Comparison of ENCODE assay signal across 9 mouse cellular contexts in the genomic region with DNA sequence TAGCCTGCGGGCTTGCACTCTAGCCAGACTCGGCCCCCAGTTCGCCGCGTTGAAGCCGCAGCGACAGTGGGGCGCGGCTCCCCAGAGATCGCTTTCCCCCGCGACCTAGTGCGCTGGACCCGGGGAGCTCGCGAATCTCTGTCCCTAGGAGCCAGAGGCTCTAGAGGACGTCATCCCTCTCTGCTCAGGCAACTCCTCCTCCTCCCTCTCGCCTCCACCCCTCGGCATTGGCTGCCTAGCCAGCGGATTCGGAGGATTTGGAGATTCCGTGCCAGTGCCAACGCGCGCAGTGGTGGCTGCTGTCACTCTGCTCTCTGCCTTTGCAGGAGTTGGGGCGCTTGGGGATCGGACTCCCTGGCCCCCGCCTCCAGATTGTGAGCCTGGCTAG. TPM values are rescaled to one million over a fixed set of nuclear protein-coding genes. Genes with fewer than 3 reads are reported as not detected.
A peak's percentile ranks its signal among the peaks of the same experiment; 100 is the strongest.
DNase-seq lines count a peak whose midpoint lies in the region; ATAC-seq and TF ChIP-seq lines count a peak whose summit lies in the region.
"Had no signal": no experiment of that assay in that cellular context is flagged by ENCODE, and none has a peak within 500 bp of the region (broad histone marks: within the 10 kb centered on the region; RNA-seq: fewer than 3 reads in every experiment).

No protein-coding gene starts in this region.

- under 1% methylated on average over 28 of the region's 28 CpGs for WGBS in hindbrain, embryonic 12.5 days
- 2% methylated on average over 28 of the region's 28 CpGs for WGBS in lung, adult 2 months

- peak; percentile 89 for ATAC-seq in frontal cortex, adult (ENCODE audit: low TSS enrichment)
- peak; percentile 73 for ATAC-seq in hindbrain, embryonic 12.5 days (ENCODE audit: low FRiP score)
- ATAC-seq in activated CD4-positive, CD25-positive, alpha-beta regulatory T cell, adult 4 months, result no peak

- peak overlapping the region; percentile 100 for H3K4me2 ChIP-seq in hindbrain, embryonic 12.5 days (replicated peaks)

- no peaks in the 10 kb centered on the region for H3K9me3 ChIP-seq in ES-Bruce4 (replicated peaks; ENCODE audit: control insufficient read depth, insufficient read depth, low read length, poor library complexity, severe bottlenecking)
- H3K9me3 ChIP-seq in hindbrain, embryonic 12.5 days (replicated peaks), result no peaks in the 10 kb centered on the region

- H3K27ac ChIP-seq in ES-Bruce4 (ENCODE audit: insufficient read depth, low read length), result no peak overlapping the region
- no peak overlapping the region for H3K27ac ChIP-seq in hindbrain, embryonic 12.5 days

- DNase-seq in cerebellum, adult 8-10 months, result peak; percentile 87
- DNase-seq in layer of hippocampus, postnatal 10 days (ENCODE audit: low spot score in 2 of 2), result peak; percentile 54 to 66
- peak; percentile 26 for DNase-seq in lung, adult 2 months
- DNase-seq in retina, postnatal 1 day, result peak; percentile 83

- TF ChIP-seq POLR2A in ES-Bruce4 (IDR thresholded peaks at IDR 0.05; ENCODE audit: insufficient read depth, low read length), result no peak
- TF ChIP-seq POLR2A in lung, adult 2 months (IDR thresholded peaks at IDR 0.05; ENCODE audit: borderline replicate concordance, extremely low read depth, low read depth, low read length), result no peak

- no peak for TF ChIP-seq CTCF in ES-Bruce4 (IDR thresholded peaks at IDR 0.05; ENCODE audit: low read depth, low read length)
- no peak for TF ChIP-seq CTCF in lung, adult 2 months (IDR thresholded peaks at IDR 0.05; ENCODE audit: insufficient read depth, low read length)

- no peaks in the 10 kb centered on the region; the same call in 1 of the 2 replicates for H3K27me3 ChIP-seq in ES-Bruce4 (ENCODE audit: control insufficient read depth, insufficient read depth, low read length, poor library complexity, severe bottlenecking)
- H3K27me3 ChIP-seq in hindbrain, embryonic 12.5 days, result peaks cover 48% of the 10 kb centered on the region

- no peaks in the 10 kb centered on the region for H3K36me3 ChIP-seq in ES-Bruce4 (ENCODE audit: control insufficient read depth, insufficient read depth, low read length, poor library complexity, severe bottlenecking)
- no peaks in the 10 kb centered on the region for H3K36me3 ChIP-seq in hindbrain, embryonic 12.5 days

- peak overlapping the region; percentile 78 for H3K4me3 ChIP-seq in ES-Bruce4 (ENCODE audit: low read depth, low read length)
- peak overlapping the region; percentile 58 for H3K4me3 ChIP-seq in hindbrain, embryonic 12.5 days
- H3K4me3 ChIP-seq in lung, adult 2 months (replicated peaks; ENCODE audit: extremely low read depth, low read depth, low read length), result peak overlapping the region; percentile 35

- no peak for TF ChIP-seq EP300 in ES-Bruce4 (IDR thresholded peaks at IDR 0.05; ENCODE audit: insufficient read depth, low read depth, low read length)

- peak overlapping the region; percentile 50 for H3K9ac ChIP-seq in ES-Bruce4 (ENCODE audit: low read depth, poor library complexity, severe bottlenecking)
- H3K9ac ChIP-seq in hindbrain, embryonic 12.5 days, result peak overlapping the region; percentile 55

- H3K4me1 ChIP-seq in ES-Bruce4 (ENCODE audit: control insufficient read depth, insufficient read depth, low read length), result no peaks in the 10 kb centered on the region
- peaks cover 19% of the 10 kb centered on the region for H3K4me1 ChIP-seq in hindbrain, embryonic 12.5 days
- no peaks in the 10 kb centered on the region for H3K4me1 ChIP-seq in lung, adult 2 months (ENCODE audit: control insufficient read depth, insufficient read depth, low read length)

RNA-seq across cellular contexts. Expression of gene Epb41l3, which starts 0.7 kb away (rescaled TPM):
- polyA plus RNA-seq in ES-Bruce4 (2011; ENCODE audit: insufficient read depth, insufficient read length, low read depth, missing spikeins), result 27.1 and 33.9 TPM in 2 replicates
- polyA plus RNA-seq in hindbrain, embryonic 12.5 days (2016; fragmentation: Nextera tagmentation; extraction: Ambion mirVana), result 104 and 118 TPM in 2 replicates
- total RNA-seq in layer of hippocampus, postnatal 10 days (2021), result 100 to 1,000 TPM; 140 to 143 TPM
- polyA plus RNA-seq in lung, adult 2 months (2012; rRNA removed), result 5.0 and 7.2 TPM in 2 replicates
- polyA plus RNA-seq in activated CD4-positive, CD25-positive, alpha-beta regulatory T cell, adult 4 months (2017; shearing (Covaris generic)), result under 1 TPM; 0.42 to 0.66 TPM
- total RNA-seq: MEL had no signal

Comparison
In these comparisons a context has a peak if more than half of its experiments do, and no peak if none do; other contexts are left out.
1. DNase-seq: peak in every context shown above with its lines; median percentile 87 in cerebellum, adult 8-10 months; 83 in retina, postnatal 1 day; 60 in layer of hippocampus, postnatal 10 days; 26 in lung, adult 2 months.